Mouse (Mus musculus): ENCODE results near the gene Kat6b. TPM values are rescaled to one million over a fixed set of nuclear protein-coding genes. Genes with fewer than 3 reads are reported as not detected.
A peak's percentile ranks its signal among the peaks of the same experiment; 100 is the strongest.

The Kat6b gene
- total and polyA plus RNA-seq, 3 experiments: 2.3 to 10.9 (median 8.0) TPM

DNA sequence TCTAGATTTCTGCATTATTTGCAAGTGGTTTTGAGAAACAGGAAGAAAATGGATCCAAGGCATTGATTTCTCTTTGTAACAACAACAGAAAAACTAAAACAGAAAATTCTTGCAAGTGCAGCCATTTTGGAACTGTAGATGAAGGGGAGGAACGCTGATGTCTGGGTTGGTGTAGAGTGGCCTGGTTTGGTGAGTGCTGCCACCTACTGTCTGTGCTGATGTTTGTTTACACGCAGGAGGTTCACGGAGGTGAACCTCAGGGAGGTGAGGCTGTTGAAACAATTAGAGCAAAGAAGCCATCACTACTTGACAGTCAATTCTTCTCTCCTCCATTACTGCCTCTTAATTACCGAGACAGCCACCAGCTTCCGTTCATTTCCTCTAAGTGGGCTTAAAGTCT is 178.4 kb downstream of the Kat6b start:
- no peaks in the 10 kb centered on the region for H3K9me3 ChIP-seq (replicated peaks; ENCODE audit: low read length)
- dilution Hi-C loops (cut with MboI; ENCODE audit: extremely low pct_ligation_motif_present, extremely low pct_unique_long_range_greater_than_20kb, low sequenced_read_pairs) (no loop called here), in situ Hi-C loops (cut with MboI; ENCODE audit: low pct_ligation_motif_present, low pct_unique_long_range_greater_than_20kb, low sequenced_read_pairs) (loop anchor here (5.0 kb wide), 1 partner anchor 512 kb away; no protein-coding TSS in a partner anchor)
- H3K79me2 ChIP-seq (replicated peaks; ENCODE audit: control insufficient read depth, extremely low read depth, insufficient read depth, poor library complexity, severe bottlenecking): no peaks in the 10 kb centered on the region
- H3K9ac ChIP-seq (ENCODE audit: insufficient read depth, low read depth): no peak overlapping the region
- peaks cover 0 to 5% of the 10 kb centered on the region in 2 experiments; a peak in 1 of 4 replicates for H3K4me1 ChIP-seq (ENCODE audit: control insufficient read depth in 1 of 2, insufficient read depth in 2 of 2)
- no peak overlapping the region for H3K4me2 ChIP-seq (ENCODE audit: insufficient read depth, low read depth, poor library complexity, severe bottlenecking)
- H3K4me3 ChIP-seq (replicated peaks in 1 of 3; ENCODE audit: low read depth in 2 of 3, low read length in 2 of 3, poor library complexity in 1 of 3): no peak overlapping the region
- TF ChIP-seq HCFC1 (IDR thresholded peaks at IDR 0.05; ENCODE audit: low read depth, low read length) (no peak), BHLHE40 (IDR thresholded peaks at IDR 0.05; ENCODE audit: low read depth, low read length) (no peak), ZNF384 (IDR thresholded peaks at IDR 0.05; ENCODE audit: low read depth, low read length) (no peak), NELFE (IDR thresholded peaks at IDR 0.05; ENCODE audit: low read depth, low read length) (0 out of 2 replicates have a peak, but pooled peaks have one; percentile 22), CTCF (conservative IDR thresholded peaks at IDR 0.05 in 1 of 2, IDR thresholded peaks at IDR 0.05 in 1 of 2; ENCODE audit: low read depth in 2 of 2, low read length in 2 of 2) (peak; percentile 59 to 79), TBP (conservative IDR thresholded peaks at IDR 0.05; ENCODE audit: low read depth, low read length) (no peak), MXI1 (IDR thresholded peaks at IDR 0.05; ENCODE audit: low read depth, low read length) (peak; percentile 92), RAD21 (IDR thresholded peaks at IDR 0.05; ENCODE audit: low read depth, low read length) (peak; percentile 78), SMC3 (IDR thresholded peaks at IDR 0.05; ENCODE audit: low read depth, low read length) (peak; percentile 77), ELF1 (IDR thresholded peaks at IDR 0.05; ENCODE audit: low read depth, low read length) (no peak), MAX (IDR thresholded peaks at IDR 0.05; ENCODE audit: low read length) (no peak)
- H3K27me3 ChIP-seq (replicated peaks): no peaks in the 10 kb centered on the region
- peaks cover 23 to 47% of the 10 kb centered on the region in 2 experiments for H3K36me3 ChIP-seq (replicated peaks in 1 of 2; ENCODE audit: control insufficient read depth in 1 of 2, insufficient read depth in 1 of 2, low read length in 1 of 2)
- H3K27ac ChIP-seq (ENCODE audit: insufficient read depth, low read depth): no peak overlapping the region
- peak; percentile 71 for DNase-seq (ENCODE audit: extremely low read depth)

DNA sequence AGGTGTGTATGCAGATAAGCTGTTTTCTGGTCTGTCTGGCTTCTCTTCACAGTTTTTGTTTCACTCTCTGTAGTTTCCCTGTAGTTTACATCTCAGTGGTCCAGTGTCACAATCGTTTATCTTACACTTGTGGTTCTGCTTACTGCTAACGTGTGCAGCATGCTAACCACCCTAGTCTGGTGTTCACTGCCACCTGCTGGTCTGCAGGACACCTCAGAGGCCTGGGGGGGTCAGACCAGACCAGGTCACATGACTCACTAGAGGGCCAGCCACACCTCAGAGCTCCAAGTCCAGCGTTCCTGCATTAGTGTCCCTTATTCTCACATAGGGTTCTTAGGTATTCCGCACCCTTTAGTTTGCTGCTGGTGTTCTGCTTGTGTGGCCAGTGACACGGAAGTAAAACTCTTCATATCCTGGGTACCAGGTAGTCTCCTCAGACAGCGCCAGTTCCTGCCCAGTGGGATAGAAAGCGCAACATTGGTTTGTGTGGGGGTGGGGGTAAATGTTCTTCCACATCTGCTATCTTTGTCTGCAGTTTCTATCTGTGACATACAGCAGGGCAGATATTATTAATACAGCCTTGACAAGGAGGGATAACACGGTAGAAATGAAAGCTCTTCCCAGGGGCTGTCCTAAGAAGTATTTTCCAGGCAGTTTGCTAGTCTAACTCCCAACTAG is 181.4 kb downstream of the Kat6b start:
- H3K4me2 ChIP-seq (ENCODE audit: insufficient read depth, low read depth, poor library complexity, severe bottlenecking): no peak overlapping the region
- no peaks in the 10 kb centered on the region for H3K79me2 ChIP-seq (replicated peaks; ENCODE audit: control insufficient read depth, extremely low read depth, insufficient read depth, poor library complexity, severe bottlenecking)
- no peak overlapping the region for H3K27ac ChIP-seq (ENCODE audit: insufficient read depth, low read depth)
- no peak overlapping the region for H3K4me3 ChIP-seq (replicated peaks in 1 of 3; ENCODE audit: low read depth in 2 of 3, low read length in 2 of 3, poor library complexity in 1 of 3)
- H3K27me3 ChIP-seq (replicated peaks): no peaks in the 10 kb centered on the region
- H3K4me1 ChIP-seq (ENCODE audit: control insufficient read depth in 1 of 2, insufficient read depth in 2 of 2): peaks cover 0 to 5% of the 10 kb centered on the region in 2 experiments; a peak in 1 of 4 replicates
- no peaks in the 10 kb centered on the region for H3K9me3 ChIP-seq (replicated peaks; ENCODE audit: low read length)
- DNase-seq (ENCODE audit: extremely low read depth): no peak
- TF ChIP-seq SMC3 (IDR thresholded peaks at IDR 0.05; ENCODE audit: low read depth, low read length) (peak; percentile 36), RAD21 (IDR thresholded peaks at IDR 0.05; ENCODE audit: low read depth, low read length) (peak; percentile 44), CTCF (conservative IDR thresholded peaks at IDR 0.05 in 1 of 2, IDR thresholded peaks at IDR 0.05 in 1 of 2; ENCODE audit: low read depth in 2 of 2, low read length in 2 of 2) (peak in 1 of 2 experiments; percentile 64; a peak in 2 of 4 replicates), USF1 (IDR thresholded peaks at IDR 0.05; ENCODE audit: low read depth, low read length) (peak; percentile 65), ZMIZ1 (IDR thresholded peaks at IDR 0.05; ENCODE audit: low read depth, low read length) (no peak), JUN (IDR thresholded peaks at IDR 0.05; ENCODE audit: insufficient read depth, low read depth, low read length) (no peak), USF2 (conservative IDR thresholded peaks at IDR 0.05; ENCODE audit: low read depth, low read length) (peak; percentile 47)
- in situ Hi-C loops (cut with MboI; ENCODE audit: low pct_ligation_motif_present, low pct_unique_long_range_greater_than_20kb, low sequenced_read_pairs): loop anchor here (5.0 kb wide), 1 partner anchor 515 kb away; no protein-coding TSS in a partner anchor
- H3K9ac ChIP-seq (ENCODE audit: insufficient read depth, low read depth): no peak overlapping the region
- dilution Hi-C loops (cut with MboI; ENCODE audit: extremely low pct_ligation_motif_present, extremely low pct_unique_long_range_greater_than_20kb, low sequenced_read_pairs): no loop called here
- H3K36me3 ChIP-seq (replicated peaks in 1 of 2; ENCODE audit: control insufficient read depth in 1 of 2, insufficient read depth in 1 of 2, low read length in 1 of 2): peaks cover 29 to 63% of the 10 kb centered on the region in 2 experiments

Measured in CH12.LX (cell line).